Mouse (Mus musculus): ENCODE results near the gene Cnnm4. TPM values are rescaled to one million over a fixed set of nuclear protein-coding genes. Genes with fewer than 3 reads are reported as not detected.

Gene Cnnm4
- total RNA-seq, 1 experiment, result 10.7 TPM

DNA sequence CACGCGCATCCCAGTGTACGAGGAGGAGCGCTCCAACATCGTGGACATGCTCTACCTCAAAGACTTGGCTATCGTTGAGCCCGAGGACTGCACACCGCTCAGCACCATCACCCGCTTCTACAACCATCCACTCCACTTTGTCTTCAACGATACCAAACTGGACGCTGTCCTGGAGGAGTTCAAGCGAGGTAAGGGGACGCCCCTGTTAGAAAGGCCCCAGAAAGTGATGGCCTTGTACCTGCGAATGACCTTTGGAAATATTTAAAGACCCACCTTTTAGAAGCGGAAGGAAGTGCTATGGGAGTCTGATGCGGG is 41.5 kb downstream of the Cnnm4 start:
- TF ChIP-seq MAFK (IDR thresholded peaks at IDR 0.05; ENCODE audit: insufficient read depth, low read depth, low read length) (no peak), HCFC1 (IDR thresholded peaks at IDR 0.05; ENCODE audit: borderline replicate concordance, insufficient read depth, low read length) (no peak), ZC3H11A (IDR thresholded peaks at IDR 0.05; ENCODE audit: borderline replicate concordance, low read depth, low read length) (no peak), CHD2 (IDR thresholded peaks at IDR 0.05; ENCODE audit: low read depth, low read length) (no peak), ZNF384 (IDR thresholded peaks at IDR 0.05; ENCODE audit: low read depth, low read length) (no peak)
- H3K9me3 ChIP-seq (ENCODE audit: control insufficient read depth, insufficient read depth, low read depth, low read length), result no peaks in the 10 kb centered on the region
- no peak for DNase-seq (ENCODE audit: low read depth, low spot score)
- H3K4me3 ChIP-seq (ENCODE audit: insufficient read depth in 1 of 2, low read depth in 1 of 2, low read length in 2 of 2, poor library complexity in 1 of 2, severe bottlenecking in 1 of 2), result peak overlapping the region; percentile 80 to 90
- H3K9ac ChIP-seq (ENCODE audit: insufficient read depth, low read depth, low read length, poor library complexity, severe bottlenecking), result peak overlapping the region; percentile 75
- H3K4me1 ChIP-seq (ENCODE audit: control insufficient read depth in 2 of 2, insufficient read depth in 2 of 2, low read length in 2 of 2, poor library complexity in 1 of 2), result peaks cover 3 to 5% of the 10 kb centered on the region in 2 experiments; a peak in 3 of 4 replicates
- H3K36me3 ChIP-seq (ENCODE audit: control insufficient read depth, insufficient read depth, low read length, poor library complexity, severe bottlenecking), result peaks cover 17% of the 10 kb centered on the region
- in situ Hi-C loops (cut with MboI; ENCODE audit: low sequenced_read_pairs in 2 of 2, unreplicated experiment in 2 of 2), result no loop called here
- H3K27ac ChIP-seq (ENCODE audit: insufficient read depth, low read depth, low read length, poor library complexity, severe bottlenecking), result no peak overlapping the region

DNA sequence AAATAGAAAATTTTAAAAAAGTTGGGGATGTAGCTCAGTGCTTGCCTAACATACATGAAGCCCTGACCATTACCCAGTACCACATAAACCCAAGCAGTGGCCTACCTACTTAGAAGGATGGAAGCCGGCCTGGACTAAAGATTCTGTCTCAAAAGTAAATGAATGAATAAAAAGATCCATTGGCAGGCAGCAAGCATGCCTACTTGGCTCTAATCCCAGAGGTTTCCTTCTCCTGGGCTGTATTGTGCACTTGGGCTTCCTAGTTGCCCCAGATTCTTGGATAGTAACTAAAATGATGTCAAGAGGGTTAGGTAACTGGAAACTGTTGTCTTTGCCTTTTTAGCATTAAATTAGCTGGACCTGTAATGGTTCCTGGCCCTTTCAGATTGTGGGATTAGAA is 41.9 kb downstream of the Cnnm4 start:
- Histone ChIP-seq H3K9me3 (ENCODE audit: control insufficient read depth, insufficient read depth, low read depth, low read length) (no peaks in the 10 kb centered on the region), H3K9ac (ENCODE audit: insufficient read depth, low read depth, low read length, poor library complexity, severe bottlenecking) (peak overlapping the region; percentile 75; the same call in 1 of the 2 replicates), H3K4me3 (ENCODE audit: insufficient read depth in 1 of 2, low read depth in 1 of 2, low read length in 2 of 2, poor library complexity in 1 of 2, severe bottlenecking in 1 of 2) (peak overlapping the region; percentile 80 to 90), H3K36me3 (ENCODE audit: control insufficient read depth, insufficient read depth, low read length, poor library complexity, severe bottlenecking) (peaks cover 17% of the 10 kb centered on the region), H3K27ac (ENCODE audit: insufficient read depth, low read depth, low read length, poor library complexity, severe bottlenecking) (no peak overlapping the region), H3K4me1 (ENCODE audit: control insufficient read depth in 2 of 2, insufficient read depth in 2 of 2, low read length in 2 of 2, poor library complexity in 1 of 2) (peaks cover 3 to 7% of the 10 kb centered on the region in 2 experiments; a peak in 3 of 4 replicates)
- TF ChIP-seq ZC3H11A (IDR thresholded peaks at IDR 0.05; ENCODE audit: borderline replicate concordance, low read depth, low read length) (no peak), CHD2 (IDR thresholded peaks at IDR 0.05; ENCODE audit: low read depth, low read length) (no peak), ZNF384 (IDR thresholded peaks at IDR 0.05; ENCODE audit: low read depth, low read length) (no peak)
- in situ Hi-C loops (cut with MboI; ENCODE audit: low sequenced_read_pairs in 2 of 2, unreplicated experiment in 2 of 2), result no loop called here
- DNase-seq (ENCODE audit: low read depth, low spot score), result no peak

DNA sequence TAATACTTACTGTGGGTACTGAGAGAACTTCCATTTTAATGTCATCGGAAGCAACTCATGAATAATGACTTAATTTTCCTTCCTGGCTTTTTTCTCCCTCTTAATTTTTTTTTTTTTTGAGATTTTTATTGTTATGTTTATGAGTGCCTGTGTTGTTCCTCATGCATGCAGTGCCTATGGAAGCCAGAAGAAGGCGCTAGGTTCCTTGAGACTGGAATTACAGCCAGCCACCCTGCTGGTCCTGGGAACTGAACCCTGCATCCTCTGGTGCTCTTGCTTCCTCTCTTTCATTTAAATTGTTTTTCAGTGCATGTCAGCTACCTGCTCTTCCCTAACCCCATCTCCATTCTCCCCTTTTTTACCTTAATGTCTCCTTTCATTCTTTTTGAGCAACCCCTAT is 42.3 kb downstream of the Cnnm4 start:
- H3K4me1 ChIP-seq (ENCODE audit: control insufficient read depth in 2 of 2, insufficient read depth in 2 of 2, low read length in 2 of 2, poor library complexity in 1 of 2), result peaks cover 3 to 10% of the 10 kb centered on the region in 2 experiments; a peak in 3 of 4 replicates
- TF ChIP-seq ZC3H11A (IDR thresholded peaks at IDR 0.05; ENCODE audit: borderline replicate concordance, low read depth, low read length) (peak; percentile 30; the same call in 1 of the 2 replicates), HCFC1 (IDR thresholded peaks at IDR 0.05; ENCODE audit: borderline replicate concordance, insufficient read depth, low read length) (no peak), ZNF384 (IDR thresholded peaks at IDR 0.05; ENCODE audit: low read depth, low read length) (peak; percentile 95), CHD2 (IDR thresholded peaks at IDR 0.05; ENCODE audit: low read depth, low read length) (no peak), MAFK (IDR thresholded peaks at IDR 0.05; ENCODE audit: insufficient read depth, low read depth, low read length) (no peak)
- in situ Hi-C loops (cut with MboI; ENCODE audit: low sequenced_read_pairs in 2 of 2, unreplicated experiment in 2 of 2), result no loop called here
- no peak overlapping the region for H3K9ac ChIP-seq (ENCODE audit: insufficient read depth, low read depth, low read length, poor library complexity, severe bottlenecking)
- no peaks in the 10 kb centered on the region for H3K9me3 ChIP-seq (ENCODE audit: control insufficient read depth, insufficient read depth, low read depth, low read length)
- H3K27ac ChIP-seq (ENCODE audit: insufficient read depth, low read depth, low read length, poor library complexity, severe bottlenecking), result no peak overlapping the region
- H3K4me3 ChIP-seq (ENCODE audit: insufficient read depth in 1 of 2, low read depth in 1 of 2, low read length in 2 of 2, poor library complexity in 1 of 2, severe bottlenecking in 1 of 2), result peak overlapping the region; percentile 8 to 80; a peak in 3 of 4 replicates
- peaks cover 17% of the 10 kb centered on the region for H3K36me3 ChIP-seq (ENCODE audit: control insufficient read depth, insufficient read depth, low read length, poor library complexity, severe bottlenecking)
- DNase-seq (ENCODE audit: low read depth, low spot score), result peak; percentile 54

DNA sequence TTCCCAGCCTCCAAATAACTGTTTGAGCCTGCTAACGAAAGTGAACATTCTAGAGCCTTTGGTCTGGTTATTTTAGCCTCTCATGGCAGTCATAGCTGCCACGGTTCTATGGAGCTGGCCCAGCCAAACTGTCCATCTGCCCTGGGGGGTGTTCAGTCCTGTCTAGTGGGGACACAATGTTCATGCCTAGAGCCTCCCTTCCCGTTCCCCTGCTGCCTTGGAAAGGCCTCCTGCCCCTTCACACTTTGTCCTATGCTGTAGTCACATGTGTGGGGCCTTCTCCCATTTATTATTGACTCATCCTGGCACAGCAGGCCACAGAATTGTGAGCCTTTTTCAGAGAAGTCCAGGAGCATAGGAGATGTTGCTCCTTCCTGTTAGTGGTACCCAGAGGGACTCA is 46.8 kb downstream of the Cnnm4 start:
- TF ChIP-seq HCFC1 (IDR thresholded peaks at IDR 0.05; ENCODE audit: borderline replicate concordance, insufficient read depth, low read length) (no peak), CHD2 (IDR thresholded peaks at IDR 0.05; ENCODE audit: low read depth, low read length) (no peak), MAFK (IDR thresholded peaks at IDR 0.05; ENCODE audit: insufficient read depth, low read depth, low read length) (no peak), ZNF384 (IDR thresholded peaks at IDR 0.05; ENCODE audit: low read depth, low read length) (no peak), ZC3H11A (IDR thresholded peaks at IDR 0.05; ENCODE audit: borderline replicate concordance, low read depth, low read length) (no peak)
- no peaks in the 10 kb centered on the region for H3K9me3 ChIP-seq (ENCODE audit: control insufficient read depth, insufficient read depth, low read depth, low read length)

DNA sequence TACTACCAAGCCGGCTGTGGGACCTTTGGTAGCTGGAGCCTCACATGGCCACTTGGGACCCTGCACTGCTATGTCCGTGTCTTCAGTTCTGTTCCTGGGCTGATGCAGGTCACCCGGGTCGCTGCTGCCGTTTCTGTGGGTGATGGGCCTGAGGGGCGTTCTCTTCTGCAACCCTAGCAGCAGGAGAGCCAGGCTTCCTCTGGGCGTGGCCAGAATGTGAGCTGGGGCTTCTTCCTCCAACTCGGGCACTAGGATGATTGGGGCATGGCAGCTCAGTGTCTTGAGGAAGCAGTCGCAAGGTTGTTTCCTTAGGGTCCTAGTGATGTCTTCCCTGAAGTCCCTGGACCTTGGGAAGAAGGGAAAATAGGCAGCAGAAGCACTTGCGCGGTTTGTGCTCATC is 48.2 kb downstream of the Cnnm4 start:
- Histone ChIP-seq H3K36me3 (ENCODE audit: control insufficient read depth, insufficient read depth, low read length, poor library complexity, severe bottlenecking) (peaks cover 55% of the 10 kb centered on the region), H3K9me3 (ENCODE audit: control insufficient read depth, insufficient read depth, low read depth, low read length) (no peaks in the 10 kb centered on the region), H3K4me3 (ENCODE audit: insufficient read depth in 1 of 2, low read depth in 1 of 2, low read length in 2 of 2, poor library complexity in 1 of 2, severe bottlenecking in 1 of 2) (no peak overlapping the region), H3K27ac (ENCODE audit: insufficient read depth, low read depth, low read length, poor library complexity, severe bottlenecking) (no peak overlapping the region), H3K4me1 (ENCODE audit: control insufficient read depth in 2 of 2, insufficient read depth in 2 of 2, low read length in 2 of 2, poor library complexity in 1 of 2) (peaks cover 0 to 18% of the 10 kb centered on the region in 2 experiments; a peak in 2 of 4 replicates), H3K9ac (ENCODE audit: insufficient read depth, low read depth, low read length, poor library complexity, severe bottlenecking) (no peak overlapping the region)
- in situ Hi-C loops (cut with MboI; ENCODE audit: low sequenced_read_pairs in 2 of 2, unreplicated experiment in 2 of 2), result no loop called here
- DNase-seq (ENCODE audit: low read depth, low spot score), result no peak
- no peak for TF ChIP-seq MAFK (IDR thresholded peaks at IDR 0.05; ENCODE audit: insufficient read depth, low read depth, low read length)

More for the DNA sequence above, 46.8 kb downstream of the Cnnm4 start:
- DNase-seq (ENCODE audit: low read depth, low spot score), result no peak
- Histone ChIP-seq H3K27ac (ENCODE audit: insufficient read depth, low read depth, low read length, poor library complexity, severe bottlenecking) (no peak overlapping the region), H3K36me3 (ENCODE audit: control insufficient read depth, insufficient read depth, low read length, poor library complexity, severe bottlenecking) (peaks cover 49% of the 10 kb centered on the region), H3K9ac (ENCODE audit: insufficient read depth, low read depth, low read length, poor library complexity, severe bottlenecking) (no peak overlapping the region), H3K4me1 (ENCODE audit: control insufficient read depth in 2 of 2, insufficient read depth in 2 of 2, low read length in 2 of 2, poor library complexity in 1 of 2) (peaks cover 3 to 19% of the 10 kb centered on the region in 2 experiments; a peak in 3 of 4 replicates), H3K4me3 (ENCODE audit: insufficient read depth in 1 of 2, low read depth in 1 of 2, low read length in 2 of 2, poor library complexity in 1 of 2, severe bottlenecking in 1 of 2) (no peak overlapping the region)
- in situ Hi-C loops (cut with MboI; ENCODE audit: low sequenced_read_pairs in 2 of 2, unreplicated experiment in 2 of 2), result no loop called here

All from ES-E14 (cell line).